Mouse (Mus musculus) MEL (cell line): Measurements from ENCODE around the gene Swt1. TPM values are rescaled to one million over a fixed set of nuclear protein-coding genes. Genes with fewer than 3 reads are reported as not detected.

Experiments used
- DNase-seq: peaks from one replicate; pipeline ENCODE4 v3.0.0; 2011; ENCODE audit warnings: low read depth, low spot score
- H3K27ac ChIP-seq: 2 replicates; pipeline ENCODE4 v1.5.1; 2012; ENCODE audit warnings: low read depth, mild to moderate bottlenecking, control low read depth, low read length, moderate library complexity; ENCODE audit not compliant: control insufficient read depth
- H3K27me3 ChIP-seq, 2 experiments: fragments of 150-350 bp in 1 of 2; sonication (generic) in 1 of 2; 2 replicates each; pipeline ENCODE4 v1.6.1; 2012; ENCODE audit warnings: low read length in 2 of 2, mild to moderate bottlenecking in 2 of 2, improper control_type of control experiment in 1 of 2, moderate library complexity in 1 of 2; ENCODE audit not compliant: insufficient read depth in 2 of 2, control insufficient read depth in 1 of 2
- H3K36me3 ChIP-seq, 2 experiments: 2 replicates each; pipeline ENCODE4 v1.6.1; 2012 to 2014; ENCODE audit warnings: low read length in 2 of 2, improper control_type of control experiment in 1 of 2, inconsistent platforms in 1 of 2, mild to moderate bottlenecking in 1 of 2; ENCODE audit not compliant: insufficient read depth in 2 of 2, control insufficient read depth in 1 of 2
- H3K4me1 ChIP-seq, 2 experiments: fragments of 150-350 bp in 1 of 2; sonication (generic) in 1 of 2; 2 replicates each; pipeline ENCODE4 v1.6.1; 2012; ENCODE audit warnings: low read length in 2 of 2, improper control_type of control experiment in 1 of 2, mild to moderate bottlenecking in 1 of 2; ENCODE audit not compliant: insufficient read depth in 2 of 2, control insufficient read depth in 1 of 2
- H3K4me3 ChIP-seq, 2 experiments: fragments of 150-350 bp in 1 of 2; sonication (generic) in 1 of 2; 2 replicates each; pipeline ENCODE4 v1.5.1; 2012; ENCODE audit warnings: low read depth in 2 of 2, low read length in 2 of 2, mild to moderate bottlenecking in 2 of 2, moderate library complexity in 2 of 2, control low read depth in 1 of 2, improper control_type of control experiment in 1 of 2; ENCODE audit not compliant: control insufficient read depth in 1 of 2, insufficient read depth in 1 of 2
- H3K79me2 ChIP-seq: 2 replicates; pipeline ENCODE4 v1.6.1; 2012; ENCODE audit warnings: mild to moderate bottlenecking, low read length, moderate library complexity; ENCODE audit not compliant: control insufficient read depth, poor library complexity, insufficient read depth
- H3K9ac ChIP-seq: 2 replicates; pipeline ENCODE4 v1.6.1; 2012; ENCODE audit warnings: low read depth, mild to moderate bottlenecking, control low read depth, low read length, moderate library complexity; ENCODE audit not compliant: control insufficient read depth, poor library complexity, severe bottlenecking
- H3K9me3 ChIP-seq: fragments of 150-350 bp; sonication (generic); replicated peaks from 2 replicates; pipeline ENCODE4 v1.6.1; 2012; ENCODE audit warnings: mild to moderate bottlenecking, low read length, improper control_type of control experiment, moderate library complexity; ENCODE audit not compliant: insufficient read depth
- CHD1 ChIP-seq: IDR thresholded peaks from 2 replicates; pipeline ENCODE4 v1.6.1; 2012; ENCODE audit warnings: low read depth, mild to moderate bottlenecking, inconsistent platforms, low read length, improper control_type of control experiment
- CTCF ChIP-seq, 3 experiments: IDR thresholded peaks in 2 of 3; conservative IDR thresholded peaks in 1 of 3; 2 replicates each; pipeline ENCODE4 v1.5.1; 2011 to 2012; ENCODE audit warnings: low read length in 3 of 3, low read depth in 2 of 3, mild to moderate bottlenecking in 2 of 3, improper control_type of control experiment in 1 of 3, inconsistent platforms in 1 of 3, mixed read lengths in 1 of 3, moderate library complexity in 1 of 3; ENCODE audit not compliant: control insufficient read depth in 1 of 3, insufficient read depth in 1 of 3, poor library complexity in 1 of 3, severe bottlenecking in 1 of 3
- ELF1 ChIP-seq: IDR thresholded peaks from 2 replicates; pipeline ENCODE4 v1.6.1; 2014; ENCODE audit warnings: low read depth, mild to moderate bottlenecking, inconsistent platforms, low read length, improper control_type of control experiment, moderate library complexity
- EP300 ChIP-seq, 2 experiments: IDR thresholded peaks; 2 replicates each; pipeline ENCODE4 v1.6.1; 2011; ENCODE audit warnings: improper control_type of control experiment in 2 of 2, low read length in 2 of 2, low read depth in 1 of 2, mild to moderate bottlenecking in 1 of 2
- ETS1 ChIP-seq: IDR thresholded peaks from 2 replicates; pipeline ENCODE4 v1.6.1; 2012; ENCODE audit warnings: low read depth, mild to moderate bottlenecking, inconsistent platforms, low read length, improper control_type of control experiment, moderate library complexity
- GATA1 ChIP-seq: IDR thresholded peaks from 2 replicates; pipeline ENCODE4 v1.6.1; 2011; ENCODE audit warnings: low read depth, low read length, improper control_type of control experiment
- HCFC1 ChIP-seq: IDR thresholded peaks from 2 replicates; pipeline ENCODE4 v1.6.1; 2012; ENCODE audit warnings: low read depth, mild to moderate bottlenecking, inconsistent platforms, low read length, improper control_type of control experiment, moderate library complexity
- JUND ChIP-seq: IDR thresholded peaks from 2 replicates; pipeline ENCODE4 v1.6.1; 2011; ENCODE audit warnings: low read depth, mild to moderate bottlenecking, improper control_type of control experiment, low read length
- MAFK ChIP-seq: IDR thresholded peaks from 2 replicates; pipeline ENCODE4 v1.6.1; 2011; ENCODE audit warnings: low read depth, mild to moderate bottlenecking, low read length, improper control_type of control experiment, borderline replicate concordance
- MXI1 ChIP-seq: IDR thresholded peaks from 2 replicates; pipeline ENCODE4 v1.6.1; 2011; ENCODE audit warnings: mild to moderate bottlenecking, low read depth, low read length, improper control_type of control experiment
- MYB ChIP-seq: IDR thresholded peaks from 2 replicates; pipeline ENCODE4 v1.6.1; 2011; ENCODE audit warnings: mild to moderate bottlenecking, low read depth, low read length, improper control_type of control experiment
- NRF1 ChIP-seq: IDR thresholded peaks from 2 replicates; pipeline ENCODE4 v1.6.1; 2014; ENCODE audit warnings: low read depth, mild to moderate bottlenecking, inconsistent platforms, low read length, improper control_type of control experiment, moderate library complexity; ENCODE audit not compliant: poor library complexity, insufficient read depth, severe bottlenecking
- POLR2A ChIP-seq, 2 experiments: IDR thresholded peaks; 2 replicates each; pipeline ENCODE4 v1.6.1; 2011 to 2012; ENCODE audit warnings: low read length in 2 of 2, mild to moderate bottlenecking in 2 of 2, control low read depth in 1 of 2, improper control_type of control experiment in 1 of 2, low read depth in 1 of 2, moderate library complexity in 1 of 2; ENCODE audit not compliant: control insufficient read depth in 1 of 2, insufficient read depth in 1 of 2, poor library complexity in 1 of 2
- POLR2AphosphoS5 ChIP-seq: IDR thresholded peaks from 2 replicates; pipeline ENCODE4 v1.6.1; 2012; ENCODE audit warnings: low read depth, borderline replicate concordance, mild to moderate bottlenecking, inconsistent platforms, low read length, moderate library complexity, mixed read lengths
- RCOR1 ChIP-seq: IDR thresholded peaks from 2 replicates; pipeline ENCODE4 v1.6.1; 2012; ENCODE audit warnings: low read depth, mild to moderate bottlenecking, inconsistent platforms, low read length, improper control_type of control experiment
- SIN3A ChIP-seq: IDR thresholded peaks from 2 replicates; pipeline ENCODE4 v1.6.1; 2012; ENCODE audit warnings: low read length, improper control_type of control experiment, inconsistent platforms
- TAL1 ChIP-seq: IDR thresholded peaks from 2 replicates; pipeline ENCODE4 v1.6.1; 2012; ENCODE audit warnings: mild to moderate bottlenecking, inconsistent platforms, low read length, moderate library complexity, mixed read lengths
- TBP ChIP-seq: IDR thresholded peaks from 2 replicates; pipeline ENCODE4 v1.8.0; 2011; ENCODE audit warnings: low read depth, low read length, improper control_type of control experiment
- TCF12 ChIP-seq: IDR thresholded peaks from 2 replicates; pipeline ENCODE4 v1.6.1; 2014; ENCODE audit warnings: low read depth, mild to moderate bottlenecking, inconsistent platforms, low read length, improper control_type of control experiment, moderate library complexity
- USF1 ChIP-seq: IDR thresholded peaks from 2 replicates; pipeline ENCODE4 v1.6.1; 2014; ENCODE audit warnings: low read depth, mild to moderate bottlenecking, inconsistent platforms, low read length, improper control_type of control experiment, moderate library complexity
- USF2 ChIP-seq, 2 experiments: IDR thresholded peaks; 2 replicates each; pipeline ENCODE4 v1.6.1; 2011 to 2012; ENCODE audit warnings: improper control_type of control experiment in 2 of 2, low read length in 2 of 2, borderline replicate concordance in 1 of 2, inconsistent platforms in 1 of 2, low read depth in 1 of 2, mild to moderate bottlenecking in 1 of 2; ENCODE audit not compliant: insufficient read depth in 1 of 2
- ZC3H11A ChIP-seq: IDR thresholded peaks from 2 replicates; pipeline ENCODE4 v1.6.1; 2012; ENCODE audit warnings: low read depth, mild to moderate bottlenecking, inconsistent platforms, low read length, improper control_type of control experiment
- ZKSCAN1 ChIP-seq: IDR thresholded peaks from 2 replicates; pipeline ENCODE4 v1.6.1; 2012; ENCODE audit warnings: low read depth, mild to moderate bottlenecking, inconsistent platforms, low read length, improper control_type of control experiment, moderate library complexity
- ZMIZ1 ChIP-seq: IDR thresholded peaks from 2 replicates; pipeline ENCODE4 v1.6.1; 2012; ENCODE audit warnings: low read depth, mild to moderate bottlenecking, inconsistent platforms, low read length, improper control_type of control experiment, moderate library complexity
- ZNF384 ChIP-seq: IDR thresholded peaks from 2 replicates; pipeline ENCODE4 v1.6.1; 2012; ENCODE audit warnings: low read depth, mild to moderate bottlenecking, inconsistent platforms, low read length, improper control_type of control experiment
- polyA plus RNA-seq, 2 experiments: library from polyadenylated mRNA; stranded (reverse) in 1 of 2; unstranded in 1 of 2; fragments of >175 nt in 1 of 2; fragments of >200 nt in 1 of 2; gene quantifications; 2 replicates each; pipeline versions ENCODE4 v1.2.1 to v1.2.4; 2012; ENCODE audit warnings: low replicate concordance in 2 of 2, low read depth in 1 of 2; ENCODE audit not compliant: insufficient read length in 2 of 2, insufficient read depth in 1 of 2, missing spikeins in 1 of 2
- total RNA-seq: library from RNA; depleted of rRNA; stranded (reverse); fragments of 300-350 nt; gene quantifications from 2 replicates; pipeline ENCODE4 v1.2.3, GENCODE M21; 2012

Gene Swt1
- total and polyA plus RNA-seq, 3 experiments = 13.5 to 13.7 TPM; not detected in 1

- H3K9ac ChIP-seq = no peak overlapping the region
- H3K4me1 ChIP-seq = no peaks in the 10 kb centered on the region
- H3K9me3 ChIP-seq = no peaks in the 10 kb centered on the region
- peaks cover 1 to 24% of the 10 kb centered on the region in 2 experiments for H3K36me3 ChIP-seq
- H3K27ac ChIP-seq = no peak overlapping the region
- no peak for TF ChIP-seq EP300 (IDR thresholded peaks at IDR 0.05; ENCODE audit: low read depth in 1 of 2, low read length in 2 of 2)
- TF ChIP-seq NRF1 = no peak
- no peak for TF ChIP-seq MYB
- no peak for TF ChIP-seq POLR2A (IDR thresholded peaks at IDR 0.05; ENCODE audit: control insufficient read depth in 1 of 2, insufficient read depth in 1 of 2, low read depth in 1 of 2, low read length in 2 of 2, poor library complexity in 1 of 2)
- no peak for TF ChIP-seq ZC3H11A
- no peak for TF ChIP-seq RCOR1
- no peak for TF ChIP-seq TAL1
- TF ChIP-seq USF2 (IDR thresholded peaks at IDR 0.05; ENCODE audit: borderline replicate concordance in 1 of 2, insufficient read depth in 1 of 2, low read depth in 1 of 2, low read length in 2 of 2) = no peak
- no peak for TF ChIP-seq HCFC1
- TF ChIP-seq ZMIZ1 = no peak
- TF ChIP-seq USF1 = no peak
- no peak for TF ChIP-seq ZKSCAN1
- no peaks in the 10 kb centered on the region for H3K27me3 ChIP-seq
- no peak overlapping the region for H3K4me3 ChIP-seq
- no peaks in the 10 kb centered on the region for H3K79me2 ChIP-seq
- no peak for DNase-seq
Measured at GRCm38 (mm10) chr1:151366944-151367605, 61.2 kb downstream of the Swt1 start.

DNA sequence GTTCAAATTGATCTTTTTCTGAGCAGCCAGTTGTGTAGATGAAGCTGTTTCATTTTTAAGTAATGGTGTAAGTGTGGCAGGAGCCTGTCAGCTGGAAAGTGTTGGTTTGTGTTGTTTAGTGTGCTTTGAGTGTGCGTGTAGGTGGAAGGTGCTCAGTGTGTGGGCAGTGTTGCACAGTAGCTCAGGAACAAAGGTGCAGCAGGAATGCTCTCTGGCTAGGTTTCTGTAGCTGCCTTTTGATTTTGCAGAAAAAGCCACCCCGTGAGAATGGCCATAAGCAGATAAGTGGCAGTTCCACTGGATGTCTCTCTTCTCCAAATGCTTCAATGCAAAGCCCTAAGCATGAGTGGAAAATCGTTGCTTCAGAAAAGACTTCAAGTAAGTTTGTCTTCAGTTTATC is 68.9 kb downstream of the Swt1 start:
- H3K36me3 ChIP-seq = peaks cover 2 to 57% of the 10 kb centered on the region in 2 experiments

More for the DNA sequence above, 68.9 kb downstream of the Swt1 start:
- no peak overlapping the region for H3K27ac ChIP-seq
- TF ChIP-seq JUND (no peak), ETS1 (no peak), CHD1 (no peak), CTCF (IDR thresholded peaks at IDR 0.05 in 2 of 3, conservative IDR thresholded peaks at IDR 0.05 in 1 of 3; ENCODE audit: control insufficient read depth in 1 of 3, insufficient read depth in 1 of 3, low read depth in 2 of 3, low read length in 3 of 3, poor library complexity in 1 of 3, severe bottlenecking in 1 of 3) (no peak), USF1 (no peak), MYB (no peak), POLR2AphosphoS5 (no peak), MAFK (no peak), GATA1 (no peak), TCF12 (no peak), ELF1 (no peak), TAL1 (no peak), MXI1 (no peak), TBP (no peak), ZMIZ1 (no peak), USF2 (IDR thresholded peaks at IDR 0.05; ENCODE audit: borderline replicate concordance in 1 of 2, insufficient read depth in 1 of 2, low read depth in 1 of 2, low read length in 2 of 2) (no peak), SIN3A (no peak), RCOR1 (no peak), ZNF384 (no peak)
- TF ChIP-seq, all 39 proteins: peak for 0
- Histone ChIP-seq H3K9ac (no peak overlapping the region), H3K79me2 (no peaks in the 10 kb centered on the region), H3K9me3 (no peaks in the 10 kb centered on the region), H3K27me3 (no peaks in the 10 kb centered on the region), H3K4me3 (no peak overlapping the region), H3K4me1 (no peaks in the 10 kb centered on the region)
- DNase-seq = no peak
